ENCODE assay signal across 9 mouse cellular contexts in genomic region chr1:130575962-130576361, GRCm38 (mm10). TPM values are rescaled to one million over a fixed set of nuclear protein-coding genes. Genes with fewer than 3 reads are reported as not detected.
DNase-seq lines count a peak whose midpoint lies in the region; TF ChIP-seq lines count a peak whose summit lies in the region.
"Had no signal": no experiment of that assay in that cellular context is flagged by ENCODE, and none has a peak within 500 bp of the region (broad histone marks: within the 10 kb centered on the region; RNA-seq: fewer than 3 reads in every experiment).

No protein-coding gene starts in this region.

- H3K9ac ChIP-seq in heart, adult 2 months (ENCODE audit: low read depth, low read length), result no peak overlapping the region
- H3K9ac ChIP-seq: hindbrain, embryonic 15.5 days had no signal

- H3K36me3 ChIP-seq in heart, adult 2 months (ENCODE audit: control insufficient read depth, insufficient read depth, low read length), result no peaks in the 10 kb centered on the region
- H3K36me3 ChIP-seq in spleen, adult 2 months (ENCODE audit: control insufficient read depth, insufficient read depth, low read length), result no peaks in the 10 kb centered on the region
- H3K36me3 ChIP-seq: hindbrain, embryonic 15.5 days had no signal

- H3K27me3 ChIP-seq in heart, adult 2 months (ENCODE audit: control insufficient read depth, insufficient read depth, low read length), result no peaks in the 10 kb centered on the region
- no peaks in the 10 kb centered on the region for H3K27me3 ChIP-seq in spleen, adult 2 months (ENCODE audit: control insufficient read depth, insufficient read depth, low read length)
- H3K27me3 ChIP-seq: hindbrain, embryonic 15.5 days had no signal

- no peaks in the 10 kb centered on the region for H3K79me2 ChIP-seq in heart, adult 2 months (replicated peaks; ENCODE audit: control insufficient read depth, insufficient read depth, low read length)

- peak; percentile 63 for TF ChIP-seq CTCF in heart, adult 2 months (IDR thresholded peaks at IDR 0.05)
- TF ChIP-seq CTCF in spleen, adult 2 months (IDR thresholded peaks at IDR 0.05; ENCODE audit: extremely low read depth, insufficient read depth, insufficient read length, insufficient replicate concordance), result no peak

- no peak overlapping the region for H3K27ac ChIP-seq in heart, adult 2 months
- H3K27ac ChIP-seq in spleen, adult 2 months (ENCODE audit: insufficient read depth, low read length), result no peak overlapping the region
- H3K27ac ChIP-seq: hindbrain, embryonic 15.5 days had no signal

- DNase-seq in heart, adult 2 months, result no peak
- no peak for DNase-seq in heart, postnatal 25 days (ENCODE audit: low spot score)
- DNase-seq in spleen, adult 2 months (ENCODE audit: low read depth in 1 of 2, low spot score in 2 of 2), result peak; percentile 42 to 63
- no peak for DNase-seq in spleen, adult 12 weeks (ENCODE audit: low spot score)
- peak; percentile 23 for DNase-seq in embryo, embryonic 10 days (ENCODE audit: low spot score)
- peak; percentile 35 to 51 for DNase-seq in left cerebral cortex, postnatal 10 days (ENCODE audit: extremely low spot score in 1 of 2, low spot score in 2 of 2)
- DNase-seq in right cerebral cortex, postnatal 14 days, result peak; percentile 54
- DNase-seq in yolk sac, embryonic 10.5 days (ENCODE audit: low spot score), result no peak

- no peak overlapping the region for H3K4me3 ChIP-seq in heart, adult 2 months
- H3K4me3 ChIP-seq in spleen, adult 2 months (ENCODE audit: extremely low read depth, insufficient read depth, insufficient read length), result no peak overlapping the region
- H3K4me3 ChIP-seq: hindbrain, embryonic 15.5 days had no signal

- intact Hi-C loops in heart, adult 2 months (cut with DNase I), result loop anchor here (10.0 kb wide), 1 partner anchor 199 kb away; no protein-coding TSS in a partner anchor
- intact Hi-C loops in heart, postnatal 25 days (cut with DNase I), result loop anchor here (5.0 to 10.0 kb wide), 2 partner anchors 56 to 209 kb away; no protein-coding TSS in a partner anchor
- intact Hi-C loops in left cerebral cortex, postnatal 10 days (cut with DNase I), result no loop called here

- TF ChIP-seq EP300 in heart, adult 2 months (IDR thresholded peaks at IDR 0.05; ENCODE audit: insufficient read depth, low read depth, low read length), result no peak

- H3K4me1 ChIP-seq in heart, adult 2 months (ENCODE audit: control insufficient read depth, insufficient read depth, low read length), result no peaks in the 10 kb centered on the region; the same call in 1 of the 2 replicates
- no peaks in the 10 kb centered on the region for H3K4me1 ChIP-seq in spleen, adult 2 months (ENCODE audit: control insufficient read depth, insufficient read depth, insufficient read length)
- H3K4me1 ChIP-seq: hindbrain, embryonic 15.5 days had no signal

- no peak for TF ChIP-seq POLR2A in heart, adult 2 months (IDR thresholded peaks at IDR 0.05; ENCODE audit: insufficient read depth, low read depth, low read length)
- no peak for TF ChIP-seq POLR2A in spleen, adult 2 months (IDR thresholded peaks at IDR 0.05; ENCODE audit: low read depth, low read length)

RNA-seq across cellular contexts. Expression of gene Zp3r, which starts 53.5 kb away (rescaled TPM):
- total RNA-seq in heart, adult 2 months (2021), result not detected
- polyA plus RNA-seq in heart, adult 2 months (2012; rRNA removed), result not detected in 2 replicates
- not detected for total RNA-seq in heart, postnatal 25 days (2021)
- not detected in 2 replicates for polyA plus RNA-seq in spleen, adult 2 months (2012; rRNA removed)
- total RNA-seq in left cerebral cortex, postnatal 10 days (2021), result not detected
- polyA plus RNA-seq: hindbrain, embryonic 15.5 days had no signal

Comparison
In these comparisons a context has a peak if more than half of its experiments do, and no peak if none do; other contexts are left out.
1. DNase-seq: peak in spleen, adult 2 months (2 of 2), embryo, embryonic 10 days (single experiment), left cerebral cortex, postnatal 10 days (2 of 2) and right cerebral cortex, postnatal 14 days (single experiment); none in heart, adult 2 months (0 of 2), heart, postnatal 25 days (single experiment), spleen, adult 12 weeks (single experiment) and yolk sac, embryonic 10.5 days (single experiment).